8 mouse cellular contexts compared by ENCODE assay signal in the genomic region with DNA sequence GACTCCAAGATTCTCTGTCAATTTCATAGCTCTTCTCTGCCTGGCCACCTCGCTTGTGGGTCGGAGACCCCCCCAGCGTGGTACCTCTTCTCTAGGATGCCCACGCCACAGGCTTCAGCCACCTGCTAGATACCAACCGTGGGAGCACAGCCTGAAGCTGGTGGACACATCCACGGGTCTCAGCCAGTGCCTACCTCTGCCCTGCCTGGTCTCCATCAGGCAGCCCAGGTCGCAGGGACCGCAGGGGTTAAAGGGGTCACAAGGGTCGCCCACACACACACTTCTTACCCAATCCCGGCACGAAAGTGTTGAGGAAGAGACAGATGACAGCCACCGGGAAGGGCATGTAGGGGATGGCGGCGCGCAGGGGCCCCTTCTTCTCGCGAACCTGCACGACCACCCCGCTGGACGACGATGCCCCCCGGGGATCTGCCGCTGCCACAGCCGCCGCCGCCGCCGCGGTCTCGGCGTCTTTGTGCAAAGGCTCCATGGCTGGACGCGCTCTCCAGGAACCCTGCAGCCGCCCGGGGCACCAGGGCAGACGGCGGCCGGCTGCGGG. TPM values are rescaled to one million over a fixed set of nuclear protein-coding genes. Genes with fewer than 3 reads are reported as not detected.
DNase-seq lines count a peak whose midpoint lies in the region; ATAC-seq lines count a peak whose summit lies in the region.

No protein-coding gene starts in this region.

- H3K9me3 ChIP-seq in lung, embryonic 16.5 days (ENCODE audit: control insufficient read depth, low read length) = no peaks in the 10 kb centered on the region
- H3K9me3 ChIP-seq in forebrain, embryonic 12.5 days = no peaks in the 10 kb centered on the region
- no peaks in the 10 kb centered on the region for H3K9me3 ChIP-seq in limb, embryonic 12.5 days
- H3K9me3 ChIP-seq in neural tube, embryonic 15.5 days (replicated peaks) = no peaks in the 10 kb centered on the region

- no peaks in the 10 kb centered on the region for H3K36me3 ChIP-seq in lung, embryonic 16.5 days (ENCODE audit: control insufficient read depth, insufficient read depth, low read length)
- H3K36me3 ChIP-seq in forebrain, embryonic 12.5 days (replicated peaks) = no peaks in the 10 kb centered on the region
- no peaks in the 10 kb centered on the region for H3K36me3 ChIP-seq in limb, embryonic 12.5 days
- H3K36me3 ChIP-seq in neural tube, embryonic 15.5 days = no peaks in the 10 kb centered on the region

- no peak for DNase-seq in lung, postnatal 14 days
- no peak for DNase-seq in gastrocnemius, postnatal 10 days
- DNase-seq in adrenal gland, adult 2 months = no peak
- DNase-seq in left cerebral cortex, adult 18-20 months (ENCODE audit: low spot score in 2 of 2) = no peak

- peak overlapping the region; percentile 64 for H3K4me2 ChIP-seq in lung, embryonic 16.5 days (ENCODE audit: low read depth, low read length)
- peak overlapping the region; percentile 89 for H3K4me2 ChIP-seq in forebrain, embryonic 12.5 days
- peak overlapping the region; percentile 90 for H3K4me2 ChIP-seq in limb, embryonic 12.5 days
- H3K4me2 ChIP-seq in neural tube, embryonic 15.5 days = peak overlapping the region; percentile 65

- H3K27ac ChIP-seq in lung, embryonic 16.5 days (ENCODE audit: low read length) = no peak overlapping the region
- H3K27ac ChIP-seq in forebrain, embryonic 12.5 days = no peak overlapping the region
- H3K27ac ChIP-seq in limb, embryonic 12.5 days = no peak overlapping the region
- H3K27ac ChIP-seq in neural tube, embryonic 15.5 days (replicated peaks) = peak overlapping the region; percentile 79

- peak overlapping the region; percentile 35 for H3K4me3 ChIP-seq in lung, embryonic 16.5 days (ENCODE audit: low read length)
- peak overlapping the region; percentile 48 for H3K4me3 ChIP-seq in forebrain, embryonic 12.5 days (replicated peaks)
- peak overlapping the region; percentile 49 for H3K4me3 ChIP-seq in limb, embryonic 12.5 days (replicated peaks)
- H3K4me3 ChIP-seq in neural tube, embryonic 15.5 days (replicated peaks) = peak overlapping the region; percentile 57

- no peak overlapping the region; the same call in 1 of the 2 replicates for H3K9ac ChIP-seq in lung, embryonic 16.5 days (ENCODE audit: low read length)
- H3K9ac ChIP-seq in forebrain, embryonic 12.5 days = peak overlapping the region; percentile 25; the same call in 1 of the 2 replicates
- H3K9ac ChIP-seq in limb, embryonic 12.5 days (replicated peaks) = peak overlapping the region; percentile 60
- H3K9ac ChIP-seq in neural tube, embryonic 15.5 days (replicated peaks) = peak overlapping the region; percentile 46

- H3K4me1 ChIP-seq in lung, embryonic 16.5 days (replicated peaks; ENCODE audit: control insufficient read depth, insufficient read depth, low read length) = 0 out of 2 replicates have a peak, but pooled peaks cover 9% of the 10 kb centered on the region
- peaks cover 24% of the 10 kb centered on the region for H3K4me1 ChIP-seq in forebrain, embryonic 12.5 days
- peaks cover 29% of the 10 kb centered on the region for H3K4me1 ChIP-seq in limb, embryonic 12.5 days (replicated peaks)
- H3K4me1 ChIP-seq in neural tube, embryonic 15.5 days = peaks cover 40% of the 10 kb centered on the region

- 7% methylated on average over 24 of the region's 39 CpGs for WGBS in lung, embryonic 16.5 days
- 5% methylated on average over 31 of the region's 39 CpGs for WGBS in forebrain, embryonic 12.5 days
- 5% methylated on average over 39 of the region's 39 CpGs for WGBS in limb, embryonic 12.5 days
- 3% methylated on average over 39 of the region's 39 CpGs for WGBS in neural tube, embryonic 15.5 days

- no peak for ATAC-seq in lung, embryonic 16.5 days (ENCODE audit: low read depth)
- no peak for ATAC-seq in forebrain, embryonic 12.5 days (ENCODE audit: low FRiP score)
- ATAC-seq in limb, embryonic 12.5 days (ENCODE audit: insufficient number of reproducible peaks, insufficient read depth, low FRiP score, low TSS enrichment, low read depth) = no peak; the same call in 1 of the 2 replicates
- ATAC-seq in neural tube, embryonic 15.5 days (ENCODE audit: low FRiP score) = peak; percentile 8; the same call in 1 of the 2 replicates

- peaks cover 37% of the 10 kb centered on the region for H3K27me3 ChIP-seq in lung, embryonic 16.5 days (ENCODE audit: control insufficient read depth, insufficient read depth, low read depth, low read length)
- H3K27me3 ChIP-seq in forebrain, embryonic 12.5 days = peaks cover 68% of the 10 kb centered on the region
- H3K27me3 ChIP-seq in limb, embryonic 12.5 days = peaks cover 77% of the 10 kb centered on the region
- H3K27me3 ChIP-seq in neural tube, embryonic 15.5 days (replicated peaks) = peaks cover 17% of the 10 kb centered on the region

RNA-seq across cellular contexts. Expression of a gene that starts 0.4 kb away (rescaled TPM):
- 0.08 and 0.33 TPM in 2 replicates for polyA plus RNA-seq in lung, embryonic 16.5 days (2015; fragmentation: Nextera tagmentation; extraction: Ambion mirVana)
- polyA plus RNA-seq in forebrain, embryonic 12.5 days (2016; fragmentation: Nextera tagmentation; extraction: Ambion mirVana) = 0.44 and 0.66 TPM in 2 replicates
- 1.7 and 1.8 TPM in 2 replicates for polyA plus RNA-seq in limb, embryonic 12.5 days (2016; fragmentation: Nextera tagmentation; extraction: Ambion mirVana)
- polyA plus RNA-seq in neural tube, embryonic 15.5 days (2015; fragmentation: Nextera tagmentation; extraction: Ambion mirVana) = 21.8 and 23.5 TPM in 2 replicates
- 1 to 10 TPM; 1.2 to 2.1 TPM for total RNA-seq in gastrocnemius, postnatal 10 days (2021)
- total RNA-seq in adrenal gland, adult 2 months (2021) = under 1 TPM; 0.52 to 0.63 TPM
- 0.19 and 2.0 TPM in 2 replicates for polyA plus RNA-seq in adrenal gland, adult 2 months (2012; rRNA removed)
- total RNA-seq in left cerebral cortex, adult 18-20 months (2021) = 100 to 1,000 TPM; 171 to 180 TPM
